Mouse (Mus musculus) hindbrain, embryonic 13.5 days (tissue): ENCODE data around the gene Gm17324. TPM values are rescaled to one million over a fixed set of nuclear protein-coding genes. Genes with fewer than 3 reads are reported as not detected.

Source experiments
- ATAC-seq: fragments of 200-750 bp; cut with Nextera tagmentation; 2 replicates; pipeline ENCODE4 v1.8.0; 2017; ENCODE audit warnings: moderate TSS enrichment; ENCODE audit not compliant: low FRiP score
- H3K27ac ChIP-seq: fragments of 300-500 bp; sonication (generic); 2 replicates; pipeline ENCODE4 v1.5.1; 2015; ENCODE audit warnings: inconsistent platforms, mild to moderate bottlenecking, moderate library complexity
- H3K27me3 ChIP-seq: fragments of 300-500 bp; sonication (generic); 2 replicates; pipeline ENCODE4 v1.6.1; 2015; ENCODE audit warnings: mild to moderate bottlenecking, inconsistent platforms
- H3K36me3 ChIP-seq: fragments of 300-500 bp; sonication (generic); 2 replicates; pipeline ENCODE4 v1.6.1; 2015; ENCODE audit warnings: mild to moderate bottlenecking, inconsistent platforms
- H3K4me1 ChIP-seq: fragments of 300-500 bp; sonication (generic); replicated peaks from 2 replicates; pipeline ENCODE4 v1.6.1; 2015; ENCODE audit warnings: inconsistent platforms
- H3K4me2 ChIP-seq: fragments of 300-500 bp; sonication (generic); 2 replicates; pipeline ENCODE4 v1.6.1; 2015; ENCODE audit warnings: inconsistent platforms, mild to moderate bottlenecking, moderate library complexity
- H3K4me3 ChIP-seq: fragments of 300-500 bp; sonication (generic); 2 replicates; pipeline ENCODE4 v1.5.1; 2015; ENCODE audit warnings: mild to moderate bottlenecking, inconsistent platforms
- H3K9ac ChIP-seq: fragments of 300-500 bp; sonication (generic); 2 replicates; pipeline ENCODE4 v1.6.1; 2015; ENCODE audit warnings: mild to moderate bottlenecking, inconsistent platforms
- H3K9me3 ChIP-seq: fragments of 300-500 bp; sonication (generic); 2 replicates; pipeline ENCODE4 v1.6.1; 2016; ENCODE audit warnings: inconsistent platforms
- WGBS: fragments of 180-500 bp; shearing (Covaris S2); methylation state at CpG from one replicate; pipeline ENCODE4 v1.1.7; 2015; 5-methylcytosine and 5-hydroxymethylcytosine counted together
- polyA plus RNA-seq: library from polyadenylated mRNA; unstranded; fragments of >200 nt; fragmentation: Nextera tagmentation; extraction: Ambion mirVana; gene quantifications from 2 replicates; pipeline ENCODE4 v1.2.1, GENCODE M21; 2015

Gene Gm17324
- polyA plus RNA-seq, 1 experiment from 2014 or later = 0.99 TPM

GRCm38 (mm10) chr9:78450404-78450803 is 1.8 kb upstream of the Gm17324 start:
- H3K9ac ChIP-seq = no peak overlapping the region
- peaks cover 13% of the 10 kb centered on the region for H3K4me1 ChIP-seq
- 77% methylated on average over 5 of the region's 5 CpGs for WGBS
- H3K4me2 ChIP-seq = no peak overlapping the region
- ATAC-seq = no peak
- peaks cover 33% of the 10 kb centered on the region for H3K36me3 ChIP-seq
- no peak overlapping the region for H3K27ac ChIP-seq
- peaks cover 18% of the 10 kb centered on the region for H3K27me3 ChIP-seq
- no peak overlapping the region for H3K4me3 ChIP-seq
- H3K9me3 ChIP-seq = no peaks in the 10 kb centered on the region

GRCm38 (mm10) chr9:78447606-78447972 is 997 bp downstream of the Gm17324 start:
- WGBS = 26% methylated on average over 9 of the region's 9 CpGs
- ATAC-seq = peak; percentile 49

GRCm38 (mm10) chr9:78442579-78443392 is 5.8 kb downstream of the Gm17324 start, which contains the start of gene Cgas:
Cgas (minus strand) TSS chr9:78443237.
- Histone ChIP-seq H3K4me3 (peak within 1 kb of the TSS; percentile 44), H3K4me2 (peak within 1 kb of the TSS; percentile 70), H3K9me3 (no peaks in the 10 kb centered on the region), H3K4me1 (peaks cover 14% of the 10 kb centered on the region), H3K9ac (peak within 1 kb of the TSS; percentile 64), H3K27me3 (peaks cover 82% of the 10 kb centered on the region), H3K36me3 (no peaks in the 10 kb centered on the region), H3K27ac (no peak within 1 kb of the TSS)
- ATAC-seq = peak; percentile 66; the same call in 1 of the 2 replicates
- WGBS = under 1% methylated on average over 80 of the region's 81 CpGs

More at GRCm38 (mm10) chr9:78447606-78447972, 997 bp downstream of the Gm17324 start:
- H3K36me3 ChIP-seq = peaks cover 12% of the 10 kb centered on the region
- H3K4me3 ChIP-seq = peak overlapping the region; percentile 92
- peak overlapping the region; percentile 73 for H3K4me2 ChIP-seq
- no peak overlapping the region for H3K27ac ChIP-seq
- peaks cover 45% of the 10 kb centered on the region for H3K27me3 ChIP-seq
- H3K4me1 ChIP-seq = peaks cover 20% of the 10 kb centered on the region
- H3K9me3 ChIP-seq = no peaks in the 10 kb centered on the region
- H3K9ac ChIP-seq = peak overlapping the region; percentile 90

- Histone ChIP-seq H3K9me3 (no peaks in the 10 kb centered on the region), H3K4me3 (peak overlapping the region; percentile 44), H3K36me3 (no peaks in the 10 kb centered on the region), H3K9ac (0 out of 2 replicates have a peak overlapping the region, but pooled peaks have one; percentile 64), H3K4me1 (peaks cover 11% of the 10 kb centered on the region), H3K27ac (no peak overlapping the region), H3K27me3 (peaks cover 82% of the 10 kb centered on the region), H3K4me2 (peak overlapping the region; percentile 70)
- ATAC-seq = peak; percentile 54; the same call in 1 of the 2 replicates
- WGBS = 5% methylated on average over 9 of the region's 9 CpGs
Measured at GRCm38 (mm10) chr9:78442237-78442578, 6.4 kb downstream of the Gm17324 start.

GRCm38 (mm10) chr9:78439426-78439825 is 9.2 kb downstream of the Gm17324 start:
- Histone ChIP-seq H3K4me2 (no peak overlapping the region), H3K27ac (no peak overlapping the region), H3K4me3 (no peak overlapping the region), H3K4me1 (peaks cover 11% of the 10 kb centered on the region), H3K9ac (no peak overlapping the region), H3K36me3 (no peaks in the 10 kb centered on the region), H3K27me3 (peaks cover 55% of the 10 kb centered on the region), H3K9me3 (no peaks in the 10 kb centered on the region)
- no peak for ATAC-seq
- WGBS = 71% methylated on average over 5 of the region's 5 CpGs

GRCm38 (mm10) chr9:78432471-78432870 is 16.1 kb downstream of the Gm17324 start:
- Histone ChIP-seq H3K4me3 (no peak overlapping the region), H3K9me3 (no peaks in the 10 kb centered on the region), H3K27me3 (0 out of 2 replicates have a peak, but pooled peaks cover 5% of the 10 kb centered on the region), H3K27ac (no peak overlapping the region), H3K36me3 (no peaks in the 10 kb centered on the region), H3K4me2 (no peak overlapping the region), H3K9ac (no peak overlapping the region), H3K4me1 (0 out of 2 replicates have a peak, but pooled peaks cover 4% of the 10 kb centered on the region)
- WGBS = 87% methylated on average over 5 of the region's 5 CpGs
- ATAC-seq = no peak

- Histone ChIP-seq H3K27ac (no peak overlapping the region), H3K4me2 (no peak overlapping the region), H3K9me3 (no peaks in the 10 kb centered on the region), H3K4me3 (no peak overlapping the region), H3K36me3 (no peaks in the 10 kb centered on the region), H3K27me3 (0 out of 2 replicates have a peak, but pooled peaks cover 5% of the 10 kb centered on the region), H3K9ac (no peak overlapping the region), H3K4me1 (0 out of 2 replicates have a peak, but pooled peaks cover 4% of the 10 kb centered on the region)
- ATAC-seq = no peak
- 83% methylated on average over 6 of the region's 6 CpGs for WGBS
Measured at GRCm38 (mm10) chr9:78430486-78430885, 18.1 kb downstream of the Gm17324 start.

GRCm38 (mm10) chr9:78429551-78429950 is 19.0 kb downstream of the Gm17324 start:
- H3K4me1 ChIP-seq = 0 out of 2 replicates have a peak, but pooled peaks cover 4% of the 10 kb centered on the region
- no peaks in the 10 kb centered on the region for H3K36me3 ChIP-seq
- H3K4me2 ChIP-seq = no peak overlapping the region
- no peak overlapping the region for H3K9ac ChIP-seq
- no peak for ATAC-seq
- no peak overlapping the region for H3K4me3 ChIP-seq
- 63% methylated on average over 2 of the region's 2 CpGs for WGBS
- H3K27me3 ChIP-seq = 0 out of 2 replicates have a peak, but pooled peaks cover 5% of the 10 kb centered on the region
- no peaks in the 10 kb centered on the region for H3K9me3 ChIP-seq
- no peak overlapping the region for H3K27ac ChIP-seq

GRCm38 (mm10) chr9:78428870-78429432 is 19.6 kb downstream of the Gm17324 start:
- no peaks in the 10 kb centered on the region for H3K9me3 ChIP-seq
- no peak for ATAC-seq
- no peak overlapping the region for H3K4me3 ChIP-seq
- H3K4me2 ChIP-seq = no peak overlapping the region
- H3K27me3 ChIP-seq = 0 out of 2 replicates have a peak, but pooled peaks cover 5% of the 10 kb centered on the region
- 0 out of 2 replicates have a peak, but pooled peaks cover 4% of the 10 kb centered on the region for H3K4me1 ChIP-seq
- H3K36me3 ChIP-seq = no peaks in the 10 kb centered on the region
- H3K9ac ChIP-seq = no peak overlapping the region
- no peak overlapping the region for H3K27ac ChIP-seq
- 85% methylated on average over 4 of the region's 4 CpGs for WGBS

GRCm38 (mm10) chr9:78428185-78428584 is 20.4 kb downstream of the Gm17324 start:
- no peak overlapping the region for H3K4me2 ChIP-seq
- no peaks in the 10 kb centered on the region for H3K9me3 ChIP-seq
- no peak overlapping the region for H3K9ac ChIP-seq
- ATAC-seq = no peak
- no peaks in the 10 kb centered on the region for H3K36me3 ChIP-seq
- no peak overlapping the region for H3K27ac ChIP-seq
- WGBS = 88% methylated on average over 6 of the region's 6 CpGs
- 0 out of 2 replicates have a peak, but pooled peaks cover 4% of the 10 kb centered on the region for H3K4me1 ChIP-seq
- 0 out of 2 replicates have a peak, but pooled peaks cover 5% of the 10 kb centered on the region for H3K27me3 ChIP-seq
- H3K4me3 ChIP-seq = no peak overlapping the region

- WGBS = 26% methylated on average over 27 of the region's 27 CpGs
- Histone ChIP-seq H3K9ac (peak overlapping the region; percentile 58), H3K36me3 (no peaks in the 10 kb centered on the region), H3K9me3 (no peaks in the 10 kb centered on the region), H3K27me3 (0 out of 2 replicates have a peak, but pooled peaks cover 5% of the 10 kb centered on the region), H3K4me3 (peak overlapping the region; percentile 32), H3K4me1 (0 out of 2 replicates have a peak, but pooled peaks cover 4% of the 10 kb centered on the region), H3K27ac (no peak overlapping the region), H3K4me2 (peak overlapping the region; percentile 56)
- ATAC-seq = peak; percentile 43; the same call in 1 of the 2 replicates
Measured at GRCm38 (mm10) chr9:78427362-78427781, 21.2 kb downstream of the Gm17324 start.

- Histone ChIP-seq H3K9ac (no peak overlapping the region), H3K27ac (no peak overlapping the region), H3K4me2 (no peak overlapping the region), H3K9me3 (no peaks in the 10 kb centered on the region), H3K4me3 (no peak overlapping the region), H3K4me1 (no peaks in the 10 kb centered on the region), H3K36me3 (no peaks in the 10 kb centered on the region), H3K27me3 (peaks cover 25% of the 10 kb centered on the region)
- 89% methylated on average over 7 of the region's 7 CpGs for WGBS
- no peak for ATAC-seq
Measured at GRCm38 (mm10) chr9:78401596-78401995, 47.0 kb downstream of the Gm17324 start.
